Mouse (Mus musculus) brain, adult 2 months (tissue): ENCODE data around the gene Sars.

Experiments
- DNase-seq: peaks from one replicate; pipeline ENCODE4 v3.0.0; 2011; ENCODE audit warnings: low read depth, low spot score

Gene Sars

DNA sequence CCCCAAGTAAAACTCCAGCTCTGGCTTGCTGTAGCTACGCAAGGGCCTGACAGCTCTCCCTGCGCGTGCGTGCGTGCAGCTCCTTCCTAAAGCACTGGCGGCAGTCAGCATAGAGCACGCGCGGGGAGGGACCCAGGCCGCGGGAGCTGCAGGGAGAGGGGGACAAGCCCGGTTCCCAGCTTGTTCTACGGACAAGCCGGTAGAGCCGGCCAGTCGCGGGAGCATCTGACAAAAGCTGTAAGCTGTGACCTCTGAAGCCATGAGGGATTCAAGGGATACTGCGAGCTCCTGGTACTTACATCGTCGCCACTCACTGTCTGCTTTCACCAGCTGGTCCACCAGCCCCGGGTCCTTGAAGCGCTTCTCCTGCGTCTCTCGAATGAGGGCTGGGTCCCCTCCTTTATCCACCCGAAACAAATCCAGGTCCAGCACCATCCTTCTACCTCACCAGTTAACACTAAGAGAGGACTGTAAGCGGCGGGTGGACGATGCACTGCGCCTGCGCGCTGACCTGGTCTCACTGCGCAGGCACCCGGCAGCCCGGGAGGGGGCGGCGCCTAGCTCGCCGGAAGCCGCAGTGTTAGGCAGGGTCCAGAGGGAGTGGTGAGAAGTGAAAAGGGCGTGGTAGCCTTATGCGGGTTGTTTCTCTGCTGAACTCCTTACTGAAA, at the start of gene Sars:
Gene Sars, minus strand, starts transcription at position 512 of the 668 bp plus-strand sequence.
- DNase-seq, result peak; percentile 96

- DNase-seq, result no peak
These were observed 45.0 kb upstream of the Sars start for GRCm38 (mm10) chr3:108489968-108490367.

GRCm38 (mm10) chr3:108484749-108485148, 39.7 kb upstream of the Sars start:
- no peak for DNase-seq

GRCm38 (mm10) chr3:108478800-108479199, 33.8 kb upstream of the Sars start:
- DNase-seq, result no peak

DNA sequence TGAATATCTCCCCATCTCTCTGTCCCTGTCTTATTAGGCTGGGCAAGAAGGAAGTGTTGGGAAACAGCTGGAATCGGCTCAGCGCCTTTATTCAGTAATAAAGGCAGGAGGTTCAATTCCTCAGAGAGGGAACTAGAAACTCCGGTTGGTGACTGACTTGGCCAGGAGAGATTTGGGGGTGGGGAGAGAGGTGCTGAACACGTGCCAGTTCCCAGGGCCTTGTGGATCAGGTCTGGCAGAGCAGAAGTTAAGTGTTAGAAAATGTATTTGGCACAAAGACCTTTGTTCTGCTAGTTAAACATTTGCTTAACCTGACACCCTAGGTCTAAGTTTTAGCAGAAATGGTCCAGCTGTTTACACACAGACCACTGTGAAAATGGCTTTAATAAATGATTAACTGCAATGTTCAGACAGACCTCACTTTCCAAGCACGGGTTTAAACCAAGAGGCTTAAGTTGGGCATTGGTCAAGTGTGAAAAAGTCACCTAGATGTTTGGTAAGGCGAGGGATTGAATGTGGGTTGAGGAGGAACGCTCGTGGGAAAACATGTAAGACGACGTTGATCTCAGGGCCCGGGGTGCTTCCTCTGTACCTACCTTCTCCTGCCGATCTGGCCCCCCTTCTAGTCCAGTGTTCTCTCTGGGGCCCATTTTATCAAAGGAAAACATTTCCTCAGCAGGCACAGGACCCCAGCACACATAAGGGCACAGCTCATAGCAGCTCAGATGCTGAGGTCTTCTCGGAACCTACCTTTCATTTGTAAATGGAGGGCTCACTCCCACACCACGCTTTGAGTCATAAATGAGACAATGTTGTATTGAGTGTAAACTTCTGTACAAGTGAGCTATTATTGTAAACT, 32.0 kb upstream of the Sars start:
- no peak for DNase-seq

DNA sequence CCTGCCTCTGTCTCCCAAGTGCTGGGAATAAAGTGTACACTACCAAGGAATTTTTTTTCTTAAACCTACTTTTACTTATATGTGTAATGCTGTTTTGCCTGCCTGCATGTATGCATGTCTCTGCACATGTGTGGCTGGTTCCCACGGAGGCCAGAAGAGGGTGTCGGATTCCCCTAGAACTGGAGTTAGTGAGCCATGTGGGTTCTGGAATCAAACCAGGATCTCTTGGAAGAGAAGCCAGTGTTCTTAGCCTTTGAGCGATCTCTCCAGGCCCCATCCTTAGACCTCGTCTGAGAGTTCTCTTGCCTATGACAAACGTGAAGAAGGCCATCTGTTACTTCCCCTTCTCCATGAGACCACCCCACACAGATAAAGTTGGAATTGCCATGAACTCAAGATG, 30.5 kb upstream of the Sars start:
- no peak for DNase-seq

DNA sequence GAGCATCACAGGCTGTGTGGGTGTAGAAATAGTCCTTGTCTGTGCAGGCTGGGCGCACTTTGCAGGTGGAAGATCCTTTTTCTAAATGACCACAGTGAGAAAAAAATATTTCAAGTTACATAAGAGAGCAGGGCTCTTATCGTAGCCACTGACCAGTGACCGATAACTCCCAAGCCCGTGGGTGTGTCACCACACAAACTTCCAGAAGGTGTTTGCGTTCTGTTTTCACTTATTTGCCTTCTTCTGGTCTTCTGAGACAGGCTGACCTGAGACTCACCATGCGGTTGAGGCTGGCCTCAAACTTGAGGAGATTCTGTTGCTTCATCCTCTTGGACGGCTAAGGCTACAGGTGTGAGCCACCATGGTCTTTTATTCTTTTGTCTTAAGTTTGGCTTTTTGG, 30.0 kb upstream of the Sars start:
- no peak for DNase-seq

DNA sequence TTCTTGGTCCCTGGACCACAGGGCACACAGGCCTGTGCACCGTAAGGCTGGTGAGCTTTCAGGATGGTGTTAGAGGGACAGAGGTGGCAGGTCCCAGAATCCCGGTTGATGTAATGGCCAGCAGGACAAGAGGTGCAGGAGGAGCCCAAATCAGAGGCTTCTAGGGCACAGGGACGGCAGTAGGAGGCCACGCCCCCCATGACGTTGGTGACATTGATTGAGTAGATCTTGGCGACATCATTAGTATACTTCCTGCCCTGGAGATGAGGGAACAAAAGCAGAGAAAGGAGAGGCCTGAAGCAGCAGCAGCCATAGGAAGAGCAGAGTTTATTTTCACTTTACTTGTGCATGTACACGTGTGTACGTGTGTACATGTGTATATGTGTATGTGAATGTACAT, 22.8 kb upstream of the Sars start:
- no peak for DNase-seq

DNA sequence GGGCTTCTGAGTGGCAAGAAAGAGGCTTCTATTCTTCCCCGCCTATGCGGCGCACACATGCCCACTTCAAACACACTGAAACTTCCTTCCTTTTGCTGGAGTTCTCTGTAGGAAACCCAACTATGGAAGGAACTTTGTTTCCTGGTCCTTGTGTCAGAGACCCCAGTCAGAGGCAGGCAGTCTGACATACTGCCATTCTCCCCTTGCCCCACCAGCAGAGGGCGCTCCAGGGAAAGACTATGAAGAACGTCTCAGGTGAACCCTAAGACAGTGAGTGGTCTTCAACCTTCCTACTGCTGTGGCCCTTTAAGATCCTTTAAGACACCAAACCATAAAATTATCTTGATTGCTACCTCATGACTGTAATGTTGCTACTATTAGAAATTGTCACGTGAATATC, 21.4 kb upstream of the Sars start:
- peak; percentile 50 for DNase-seq

- DNase-seq, result peak; percentile 55
These were observed 13.9 kb upstream of the Sars start for GRCm38 (mm10) chr3:108458866-108459265.

DNA sequence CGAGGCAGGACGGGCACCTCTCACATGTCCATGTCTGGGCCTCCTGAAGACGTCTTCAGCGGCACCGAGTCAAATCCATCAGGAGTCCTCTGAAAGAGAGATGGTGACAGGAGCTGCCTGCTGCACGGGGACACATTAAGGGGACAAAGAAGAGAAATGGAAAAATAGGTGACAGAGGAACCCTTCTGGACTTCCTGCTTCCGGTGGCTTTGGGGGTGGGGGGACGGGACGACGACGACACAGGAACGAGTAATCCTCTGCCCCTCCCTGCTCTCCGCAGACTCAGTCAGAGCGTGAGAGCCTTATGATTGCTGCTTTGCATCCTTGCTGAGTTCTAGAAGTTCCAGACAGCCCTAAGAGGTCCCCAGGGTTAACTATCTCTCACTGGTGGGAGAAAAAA, 13.4 kb upstream of the Sars start:
- DNase-seq, result no peak

- no peak for DNase-seq
These were observed 9.2 kb upstream of the Sars start for GRCm38 (mm10) chr3:108454172-108454571.

DNA sequence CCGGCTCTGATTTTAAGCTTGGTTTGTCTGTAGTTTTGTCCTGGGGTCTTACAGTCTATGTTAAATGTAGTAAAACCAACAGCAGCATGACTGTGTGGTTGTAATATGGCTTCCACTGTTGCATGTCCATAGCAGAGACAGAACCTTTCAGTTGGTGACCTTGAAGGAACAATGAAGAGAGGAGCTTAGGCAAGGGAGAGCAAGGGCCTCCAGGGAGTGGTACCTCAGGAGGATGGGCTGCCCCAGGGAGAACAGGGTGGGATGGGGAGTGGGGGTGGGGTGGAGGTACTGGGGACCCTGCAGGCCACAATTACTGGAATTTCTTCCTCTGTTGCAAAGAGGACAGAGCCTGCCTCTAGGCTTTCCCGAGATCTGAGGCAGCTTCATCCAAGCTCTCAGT, 7.0 kb upstream of the Sars start:
- no peak for DNase-seq

- no peak for DNase-seq
These were observed 327 bp upstream of the Sars start for GRCm38 (mm10) chr3:108445366-108445705.

DNA sequence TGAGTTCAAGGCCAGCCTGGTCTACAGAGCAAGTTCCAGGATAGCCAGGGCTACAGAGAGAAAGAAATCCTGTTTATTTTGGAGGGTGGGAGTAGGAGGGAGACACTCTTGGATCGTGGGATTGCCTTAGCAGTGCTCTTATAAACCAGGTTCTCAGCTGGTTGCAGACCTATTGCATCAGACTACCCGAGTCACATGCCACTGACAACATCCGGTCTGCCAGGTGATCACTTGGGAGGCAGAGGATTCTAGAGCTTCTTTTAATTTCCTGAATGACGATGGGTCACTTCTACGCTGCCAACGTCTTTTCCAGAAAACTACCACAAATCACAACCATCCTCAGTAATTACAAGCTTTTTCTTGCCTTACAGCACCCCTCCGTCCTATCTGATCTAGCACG, 980 bp downstream of the Sars start:
- DNase-seq, result peak; percentile 89

GRCm38 (mm10) chr3:108436380-108436714, 8.7 kb downstream of the Sars start:
- no peak for DNase-seq

DNA sequence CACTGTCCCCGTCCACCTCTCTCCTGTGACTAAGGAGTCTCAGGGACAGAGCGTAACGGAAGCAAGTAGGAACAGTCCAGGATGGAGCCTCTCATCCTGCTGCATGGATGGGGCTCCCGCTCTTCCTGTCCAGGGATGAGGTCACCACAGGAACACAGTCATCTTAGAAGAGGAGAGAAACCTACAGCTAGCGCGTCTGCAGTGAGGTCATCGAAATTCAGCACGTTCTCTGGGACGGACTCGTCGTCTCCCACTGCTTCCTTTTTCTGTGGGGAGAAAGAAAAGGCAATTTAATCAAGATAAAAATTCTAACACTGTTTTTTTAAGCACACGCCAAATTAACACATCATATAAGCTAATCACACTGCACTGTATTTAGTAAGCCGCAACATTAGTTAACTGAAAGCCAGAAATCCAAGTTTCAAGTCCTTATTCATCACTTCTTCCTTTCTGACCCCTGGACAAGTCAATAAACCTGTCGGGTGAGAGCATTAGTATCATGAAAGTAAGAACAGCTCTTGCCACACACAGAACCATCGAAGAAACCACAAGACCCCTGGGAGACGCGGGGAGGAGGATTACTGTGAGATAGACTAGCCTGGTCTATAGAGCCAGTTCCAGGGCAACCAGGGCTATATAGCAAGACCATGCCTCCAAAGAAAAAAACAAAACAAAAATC, 9.2 kb downstream of the Sars start:
- DNase-seq, result no peak

GRCm38 (mm10) chr3:108433881-108434495, 11.0 kb downstream of the Sars start:
- DNase-seq, result no peak

DNA sequence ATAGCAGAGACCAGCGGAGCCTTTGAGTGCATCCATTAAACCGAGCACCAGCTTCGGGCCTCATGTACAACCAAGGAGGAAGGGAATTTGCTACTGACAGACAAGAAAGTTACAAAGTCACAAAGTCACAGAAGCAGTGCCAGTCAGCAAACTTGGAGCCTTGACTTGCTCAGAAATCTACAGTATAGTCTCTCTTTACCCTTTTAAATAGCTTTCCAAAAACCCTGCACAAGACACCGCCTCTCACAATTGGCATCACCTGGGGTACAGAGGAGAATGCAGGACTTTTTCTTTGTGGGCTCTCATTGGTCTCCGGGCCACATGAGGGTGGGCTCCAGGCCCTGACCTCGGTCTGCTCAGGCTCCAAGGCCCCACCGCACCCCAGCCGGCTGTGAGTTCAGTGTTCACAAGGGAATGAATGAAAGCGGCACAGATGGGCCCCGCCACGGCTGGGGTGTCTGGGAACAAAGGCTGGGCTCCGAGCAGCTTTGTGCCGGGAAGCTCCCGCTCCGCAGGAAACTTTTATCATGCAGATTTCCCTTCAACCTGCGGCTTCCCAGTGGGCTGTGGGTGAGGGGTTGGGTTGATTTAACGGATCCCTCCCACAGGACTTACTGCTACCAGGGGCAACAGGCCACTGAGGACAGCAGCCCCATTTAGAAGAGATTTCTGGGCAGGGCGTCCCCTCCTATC, 11.7 kb downstream of the Sars start:
- no peak for DNase-seq

GRCm38 (mm10) chr3:108432542-108433187, 12.3 kb downstream of the Sars start:
- DNase-seq, result peak; percentile 84

DNA sequence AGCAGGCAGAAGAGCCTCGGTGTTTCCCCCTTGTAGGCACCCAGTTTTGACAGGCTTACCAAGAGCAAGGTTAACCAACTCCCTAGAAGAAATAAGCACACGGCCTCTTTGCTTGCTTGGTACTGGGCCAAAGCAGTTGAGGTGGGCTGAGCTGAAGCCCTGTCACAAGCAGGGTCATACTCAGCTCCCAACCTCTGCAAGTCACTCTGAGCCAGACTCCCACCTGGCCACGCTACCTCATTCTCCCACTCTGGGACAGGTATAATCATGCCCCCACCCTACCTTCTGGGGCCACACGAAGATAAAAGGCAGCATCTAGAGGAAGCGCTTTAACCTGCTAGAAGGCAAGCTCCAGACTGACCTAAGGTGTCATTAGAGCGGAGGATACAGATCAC, 19.4 kb downstream of the Sars start:
- DNase-seq, result no peak
